Mouse (Mus musculus) heart, embryonic 11.5 days (tissue): ENCODE data around the gene Rabgap1. TPM values are rescaled to one million over a fixed set of nuclear protein-coding genes. Genes with fewer than 3 reads are reported as not detected.
"Not testable (repeated sequence)": the region's sequence is repeated elsewhere in the genome, so short reads cannot be mapped to it uniquely, and the experiment has no call there.

Experiments used
- ATAC-seq: fragments of 200-750 bp; cut with Nextera tagmentation; replicated peaks from 2 replicates; pipeline ENCODE4 v1.8.0; 2017; ENCODE audit warnings: moderate library complexity; ENCODE audit not compliant: insufficient number of reproducible peaks, low FRiP score, low TSS enrichment
- H3K27ac ChIP-seq: fragments of 300-500 bp; sonication (generic); 2 replicates; pipeline ENCODE4 v1.5.1; 2014; ENCODE audit warnings: mild to moderate bottlenecking, low read depth, low read length
- H3K27me3 ChIP-seq: fragments of 300-500 bp; sonication (generic); 2 replicates; pipeline ENCODE4 v1.6.1; 2014; ENCODE audit warnings: mild to moderate bottlenecking, low read length, mixed read lengths; ENCODE audit not compliant: control insufficient read depth, insufficient read depth
- H3K36me3 ChIP-seq: fragments of 300-500 bp; sonication (generic); 2 replicates; pipeline ENCODE4 v1.6.1; 2014; ENCODE audit warnings: mild to moderate bottlenecking, low read length, moderate library complexity, mixed read lengths; ENCODE audit not compliant: control insufficient read depth, insufficient read depth
- H3K4me1 ChIP-seq: fragments of 300-500 bp; sonication (generic); 2 replicates; pipeline ENCODE4 v1.6.1; 2014; ENCODE audit warnings: low read length; ENCODE audit not compliant: control insufficient read depth, insufficient read depth
- H3K4me2 ChIP-seq: fragments of 300-500 bp; sonication (generic); 2 replicates; pipeline ENCODE4 v1.6.1; 2014; ENCODE audit warnings: mild to moderate bottlenecking, moderate library complexity
- H3K4me3 ChIP-seq: fragments of 300-500 bp; sonication (generic); 2 replicates; pipeline ENCODE4 v1.5.1; 2014; ENCODE audit warnings: low read depth, low read length
- H3K9ac ChIP-seq: fragments of 300-500 bp; sonication (generic); 2 replicates; pipeline ENCODE4 v1.6.1; 2014; ENCODE audit warnings: mild to moderate bottlenecking, low read depth, low read length, moderate library complexity
- H3K9me3 ChIP-seq: fragments of 300-500 bp; sonication (generic); replicated peaks from 2 replicates; pipeline ENCODE4 v1.6.1; 2016; ENCODE audit warnings: low read length; ENCODE audit not compliant: control insufficient read depth
- WGBS: fragments of 180-500 bp; shearing (Covaris S2); extraction: QIAGEN DNeasy Blood & Tissue Kit; methylation state at CpG from one replicate; pipeline ENCODE4 v1.1.7; 2014; ENCODE audit not compliant: insufficient replicate concordance; 5-methylcytosine and 5-hydroxymethylcytosine counted together
- polyA plus RNA-seq: library from polyadenylated mRNA; unstranded; fragments of >200 nt; fragmentation: Nextera tagmentation; extraction: Ambion mirVana; gene quantifications from 2 replicates; pipeline ENCODE4 v1.2.1, GENCODE M21; 2014

Gene Rabgap1
- polyA plus RNA-seq, 1 experiment from 2014 or later = 52.3 TPM

- Histone ChIP-seq H3K36me3 (peaks cover 11% of the 10 kb centered on the region), H3K4me2 (no peak overlapping the region), H3K4me3 (no peak overlapping the region), H3K27ac (no peak overlapping the region), H3K4me1 (no peaks in the 10 kb centered on the region), H3K27me3 (no peaks in the 10 kb centered on the region), H3K9ac (no peak overlapping the region), H3K9me3 (no peaks in the 10 kb centered on the region)
- WGBS = 92% methylated on average over 2 of the region's 2 CpGs
- ATAC-seq = no peak
Observed at GRCm38 (mm10) chr2:37488956-37489355, 45.9 kb downstream of the Rabgap1 start.

GRCm38 (mm10) chr2:37497321-37497720 lies 54.2 kb downstream of the Rabgap1 start:
- Histone ChIP-seq H3K4me2 (no peak overlapping the region), H3K4me1 (no peaks in the 10 kb centered on the region), H3K4me3 (no peak overlapping the region), H3K27ac (no peak overlapping the region), H3K36me3 (peaks cover 4% of the 10 kb centered on the region; the same call in 1 of the 2 replicates), H3K9me3 (no peaks in the 10 kb centered on the region), H3K9ac (no peak overlapping the region), H3K27me3 (no peaks in the 10 kb centered on the region)
- ATAC-seq = no peak
- 75% methylated on average over 4 of the region's 4 CpGs for WGBS

GRCm38 (mm10) chr2:37505856-37506255 lies 62.8 kb downstream of the Rabgap1 start:
- not testable (repeated sequence) for H3K4me3 ChIP-seq, H3K4me2 ChIP-seq, ATAC-seq, H3K36me3 ChIP-seq, H3K27me3 ChIP-seq, H3K4me1 ChIP-seq, H3K9ac ChIP-seq, H3K9me3 ChIP-seq, H3K27ac ChIP-seq
- WGBS = 88% methylated on average over 2 of the region's 2 CpGs

GRCm38 (mm10) chr2:37511134-37511901 lies 68.2 kb downstream of the Rabgap1 start:
- no peak overlapping the region for H3K9ac ChIP-seq
- H3K4me2 ChIP-seq = no peak overlapping the region
- H3K4me3 ChIP-seq = no peak overlapping the region
- H3K27ac ChIP-seq = no peak overlapping the region
- no peak for ATAC-seq
- 0 out of 2 replicates have a peak, but pooled peaks cover 3% of the 10 kb centered on the region for H3K4me1 ChIP-seq
- no peaks in the 10 kb centered on the region for H3K9me3 ChIP-seq
- WGBS = 88% methylated on average over 4 of the region's 4 CpGs
- H3K27me3 ChIP-seq = no peaks in the 10 kb centered on the region
- H3K36me3 ChIP-seq = no peaks in the 10 kb centered on the region

- no peak within 1 kb of the TSS for H3K27ac ChIP-seq
- H3K9me3 ChIP-seq = no peaks in the 10 kb centered on the region
- peaks cover 4% of the 10 kb centered on the region; the same call in 1 of the 2 replicates for H3K36me3 ChIP-seq
- peak; percentile 31; the same call in 1 of the 2 replicates for ATAC-seq
- H3K9ac ChIP-seq = no peak within 1 kb of the TSS
- no peaks in the 10 kb centered on the region for H3K27me3 ChIP-seq
- peak within 1 kb of the TSS; percentile 52 for H3K4me2 ChIP-seq
- peak within 1 kb of the TSS; percentile 20 for H3K4me3 ChIP-seq
- WGBS = 26% methylated on average over 11 of the region's 11 CpGs
- H3K4me1 ChIP-seq = 0 out of 2 replicates have a peak, but pooled peaks cover 3% of the 10 kb centered on the region
Observed at GRCm38 (mm10) chr2:37516030-37516710, 73.1 kb downstream of the Rabgap1 start, which contains the start of gene Gpr21. TSS of gene Gpr21 (plus strand) at chr2:37516332.

GRCm38 (mm10) chr2:37516922-37517462 lies 73.9 kb downstream of the Rabgap1 start:
- WGBS = 38% methylated on average over 4 of the region's 4 CpGs
- Histone ChIP-seq H3K9me3 (no peaks in the 10 kb centered on the region), H3K36me3 (peaks cover 4% of the 10 kb centered on the region; the same call in 1 of the 2 replicates), H3K9ac (no peak overlapping the region), H3K4me1 (0 out of 2 replicates have a peak, but pooled peaks cover 3% of the 10 kb centered on the region), H3K27ac (no peak overlapping the region), H3K4me3 (no peak overlapping the region), H3K4me2 (no peak overlapping the region), H3K27me3 (no peaks in the 10 kb centered on the region)
- ATAC-seq = peak; percentile 31; the same call in 1 of the 2 replicates

- Histone ChIP-seq H3K9me3 (no peaks in the 10 kb centered on the region), H3K36me3 (peaks cover 4% of the 10 kb centered on the region; the same call in 1 of the 2 replicates), H3K4me3 (no peak overlapping the region), H3K4me1 (0 out of 2 replicates have a peak, but pooled peaks cover 3% of the 10 kb centered on the region), H3K4me2 (no peak overlapping the region), H3K9ac (no peak overlapping the region), H3K27me3 (no peaks in the 10 kb centered on the region), H3K27ac (no peak overlapping the region)
- 91% methylated on average over 4 of the region's 4 CpGs for WGBS
- no peak for ATAC-seq
Observed at GRCm38 (mm10) chr2:37518561-37519285, 75.6 kb downstream of the Rabgap1 start.

- H3K27ac ChIP-seq = no peak overlapping the region
- 92% methylated on average over 1 of the region's 1 CpGs for WGBS
- no peak for ATAC-seq
Observed at GRCm38 (mm10) chr2:37519286-37519640, 76.2 kb downstream of the Rabgap1 start.

More at GRCm38 (mm10) chr2:37519286-37519640, 76.2 kb downstream of the Rabgap1 start:
- Histone ChIP-seq H3K27me3 (no peaks in the 10 kb centered on the region), H3K9ac (no peak overlapping the region), H3K9me3 (no peaks in the 10 kb centered on the region), H3K4me1 (0 out of 2 replicates have a peak, but pooled peaks cover 3% of the 10 kb centered on the region), H3K36me3 (peaks cover 4% of the 10 kb centered on the region; the same call in 1 of the 2 replicates), H3K4me3 (no peak overlapping the region), H3K4me2 (no peak overlapping the region)
